Mouse (Mus musculus) neural tube, embryonic 13.5 days (tissue): Measurements from ENCODE around the gene Gm40193. TPM values are rescaled to one million over a fixed set of nuclear protein-coding genes. Genes with fewer than 3 reads are reported as not detected.
A peak's percentile ranks its signal among the peaks of the same experiment; 100 is the strongest.
"Not testable (repeated sequence)": the region's sequence is repeated elsewhere in the genome, so short reads cannot be mapped to it uniquely, and the experiment has no call there.

Experiments used
- ATAC-seq: fragments of 200-750 bp; cut with Nextera tagmentation; 2 replicates; pipeline ENCODE4 v1.8.0; 2017; ENCODE audit warnings: low read depth, mild to moderate bottlenecking, moderate TSS enrichment, moderate library complexity
- H3K27ac ChIP-seq: fragments of 300-500 bp; sonication (generic); replicated peaks from 2 replicates; pipeline ENCODE4 v1.5.1; 2015; ENCODE audit warnings: moderate library complexity, mild to moderate bottlenecking, inconsistent platforms
- H3K27me3 ChIP-seq: fragments of 300-500 bp; sonication (generic); 2 replicates; pipeline ENCODE4 v1.6.1; 2015; ENCODE audit warnings: mild to moderate bottlenecking, inconsistent platforms
- H3K36me3 ChIP-seq: fragments of 300-500 bp; sonication (generic); 2 replicates; pipeline ENCODE4 v1.6.1; 2015; ENCODE audit warnings: mild to moderate bottlenecking, inconsistent platforms
- H3K4me1 ChIP-seq: fragments of 300-500 bp; sonication (generic); replicated peaks from 2 replicates; pipeline ENCODE4 v1.6.1; 2015; ENCODE audit warnings: inconsistent platforms
- H3K4me2 ChIP-seq: fragments of 300-500 bp; sonication (generic); 2 replicates; pipeline ENCODE4 v1.6.1; 2015; ENCODE audit warnings: inconsistent platforms, mild to moderate bottlenecking, moderate library complexity
- H3K4me3 ChIP-seq: fragments of 300-500 bp; sonication (generic); 2 replicates; pipeline ENCODE4 v1.5.1; 2015; ENCODE audit warnings: mild to moderate bottlenecking, inconsistent platforms
- H3K9ac ChIP-seq: fragments of 300-500 bp; sonication (generic); 2 replicates; pipeline ENCODE4 v1.6.1; 2015; ENCODE audit warnings: moderate library complexity, mild to moderate bottlenecking, inconsistent platforms
- H3K9me3 ChIP-seq: fragments of 300-500 bp; sonication (generic); 2 replicates; pipeline ENCODE4 v1.6.1; 2016; ENCODE audit warnings: inconsistent platforms
- WGBS: fragments of 180-500 bp; shearing (Covaris S2); methylation state at CpG from one replicate; pipeline ENCODE4 v1.1.7; 2015; 5-methylcytosine and 5-hydroxymethylcytosine counted together
- polyA plus RNA-seq: library from polyadenylated mRNA; unstranded; fragments of >200 nt; fragmentation: Nextera tagmentation; extraction: Ambion mirVana; gene quantifications from 2 replicates; pipeline ENCODE4 v1.2.1, GENCODE M21; 2015

The Gm40193 gene
- polyA plus RNA-seq, 1 experiment from 2014 or later, result not detected

- Histone ChIP-seq H3K9me3 (no peaks in the 10 kb centered on the region), H3K4me1 (peaks cover 18% of the 10 kb centered on the region), H3K4me2 (peak within 1 kb of the TSS; percentile 72), H3K27ac (no peak within 1 kb of the TSS), H3K36me3 (no peaks in the 10 kb centered on the region), H3K27me3 (peaks cover 40% of the 10 kb centered on the region), H3K4me3 (peak within 1 kb of the TSS; percentile 59), H3K9ac (peak within 1 kb of the TSS; percentile 77)
- ATAC-seq, result peak; percentile 93
- WGBS, result under 1% methylated on average over 61 of the region's 65 CpGs
These were observed 7.3 kb upstream of the Gm40193 start, which contains the start of gene Pld2 for GRCm38 (mm10) chr11:70539877-70540587. Gene Pld2 (plus strand): TSS chr11:70540064.

GRCm38 (mm10) chr11:70539423-70539822 is 6.7 kb upstream of the Gm40193 start:
- H3K9me3 ChIP-seq, result no peaks in the 10 kb centered on the region
- no peaks in the 10 kb centered on the region for H3K36me3 ChIP-seq
- H3K4me2 ChIP-seq, result peak overlapping the region; percentile 72
- H3K4me3 ChIP-seq, result peak overlapping the region; percentile 59
- no peak overlapping the region for H3K27ac ChIP-seq
- H3K27me3 ChIP-seq, result peaks cover 40% of the 10 kb centered on the region
- peak overlapping the region; percentile 77 for H3K9ac ChIP-seq
- H3K4me1 ChIP-seq, result peaks cover 18% of the 10 kb centered on the region
- 18% methylated on average over 9 of the region's 9 CpGs for WGBS
- no peak; the same call in 1 of the 2 replicates for ATAC-seq

GRCm38 (mm10) chr11:70531065-70531464 is 1.7 kb downstream of the Gm40193 start:
- WGBS, result 84% methylated on average over 2 of the region's 2 CpGs
- peaks cover 12% of the 10 kb centered on the region for H3K4me1 ChIP-seq
- H3K27ac ChIP-seq, H3K9me3 ChIP-seq, H3K27me3 ChIP-seq, H3K4me2 ChIP-seq, ATAC-seq, H3K4me3 ChIP-seq, H3K9ac ChIP-seq: not testable (repeated sequence)
- H3K36me3 ChIP-seq, result peaks cover 30% of the 10 kb centered on the region

GRCm38 (mm10) chr11:70528610-70529009 is 4.1 kb downstream of the Gm40193 start:
- no peak for ATAC-seq
- no peak overlapping the region for H3K27ac ChIP-seq
- no peak overlapping the region for H3K4me2 ChIP-seq
- no peak overlapping the region for H3K9ac ChIP-seq
- no peaks in the 10 kb centered on the region for H3K27me3 ChIP-seq
- WGBS, result 92% methylated on average over 7 of the region's 7 CpGs
- H3K4me1 ChIP-seq, result peaks cover 20% of the 10 kb centered on the region
- peaks cover 30% of the 10 kb centered on the region for H3K36me3 ChIP-seq
- H3K9me3 ChIP-seq, result no peaks in the 10 kb centered on the region
- no peak overlapping the region for H3K4me3 ChIP-seq

- H3K36me3 ChIP-seq, result peaks cover 30% of the 10 kb centered on the region
- peak overlapping the region; percentile 83 for H3K4me2 ChIP-seq
- peak overlapping the region; percentile 69 for H3K4me3 ChIP-seq
- H3K27me3 ChIP-seq, result no peaks in the 10 kb centered on the region
- H3K27ac ChIP-seq, result no peak overlapping the region
- WGBS, result 87% methylated on average over 12 of the region's 12 CpGs
- no peaks in the 10 kb centered on the region for H3K9me3 ChIP-seq
- ATAC-seq, result no peak
- peaks cover 20% of the 10 kb centered on the region for H3K4me1 ChIP-seq
- peak overlapping the region; percentile 87 for H3K9ac ChIP-seq
These were observed 6.5 kb downstream of the Gm40193 start for GRCm38 (mm10) chr11:70526211-70526610.

- peak; percentile 32 for ATAC-seq
These were observed 7.0 kb downstream of the Gm40193 start for GRCm38 (mm10) chr11:70525726-70526125.

GRCm38 (mm10) chr11:70525184-70525678 is 7.5 kb downstream of the Gm40193 start, which contains the start of gene Psmb6:
Gene Psmb6 (plus strand): TSS chr11:70525367.
- under 1% methylated on average over 25 of the region's 26 CpGs for WGBS

More at GRCm38 (mm10) chr11:70525726-70526125, 7.0 kb downstream of the Gm40193 start:
- Histone ChIP-seq H3K27me3 (no peaks in the 10 kb centered on the region), H3K4me1 (peaks cover 20% of the 10 kb centered on the region), H3K9me3 (no peaks in the 10 kb centered on the region), H3K4me3 (peak overlapping the region; percentile 69), H3K36me3 (peaks cover 30% of the 10 kb centered on the region), H3K27ac (peak overlapping the region; percentile 68), H3K4me2 (peak overlapping the region; percentile 83), H3K9ac (peak overlapping the region; percentile 87)
- 2% methylated on average over 12 of the region's 12 CpGs for WGBS

GRCm38 (mm10) chr11:70524782-70525181 is 8.0 kb downstream of the Gm40193 start:
- ATAC-seq, result peak; percentile 60; the same call in 1 of the 2 replicates

More at GRCm38 (mm10) chr11:70525184-70525678, 7.5 kb downstream of the Gm40193 start, which contains the start of gene Psmb6:
- H3K27me3 ChIP-seq, result no peaks in the 10 kb centered on the region
- no peaks in the 10 kb centered on the region for H3K9me3 ChIP-seq
- H3K36me3 ChIP-seq, result peaks cover 30% of the 10 kb centered on the region
- H3K4me2 ChIP-seq, result peak within 1 kb of the TSS; percentile 83
- H3K4me1 ChIP-seq, result peaks cover 22% of the 10 kb centered on the region
- peak within 1 kb of the TSS; percentile 68 for H3K27ac ChIP-seq
- ATAC-seq, result peak; percentile 95
- peak within 1 kb of the TSS; percentile 87 for H3K9ac ChIP-seq
- H3K4me3 ChIP-seq, result peak within 1 kb of the TSS; percentile 69

GRCm38 (mm10) chr11:70523306-70523989 is 9.3 kb downstream of the Gm40193 start:
- not testable (repeated sequence) for H3K9ac ChIP-seq, H3K4me3 ChIP-seq, H3K9me3 ChIP-seq, H3K27me3 ChIP-seq, H3K4me2 ChIP-seq, ATAC-seq, H3K27ac ChIP-seq
- 88% methylated on average over 8 of the region's 8 CpGs for WGBS
- peaks cover 21% of the 10 kb centered on the region for H3K36me3 ChIP-seq
- H3K4me1 ChIP-seq, result peaks cover 27% of the 10 kb centered on the region

More at GRCm38 (mm10) chr11:70524782-70525181, 8.0 kb downstream of the Gm40193 start:
- H3K4me3 ChIP-seq, result peak overlapping the region; percentile 69
- 5% methylated on average over 8 of the region's 8 CpGs for WGBS
- H3K27me3 ChIP-seq, result no peaks in the 10 kb centered on the region
- H3K9me3 ChIP-seq, result no peaks in the 10 kb centered on the region
- peaks cover 27% of the 10 kb centered on the region for H3K4me1 ChIP-seq
- H3K4me2 ChIP-seq, result peak overlapping the region; percentile 51
- peak overlapping the region; percentile 47; the same call in 1 of the 2 replicates for H3K9ac ChIP-seq
- H3K36me3 ChIP-seq, result peaks cover 30% of the 10 kb centered on the region
- no peak overlapping the region for H3K27ac ChIP-seq

GRCm38 (mm10) chr11:70520178-70520769 is 12.5 kb downstream of the Gm40193 start:
- H3K9ac ChIP-seq, result peak overlapping the region; percentile 64
- peaks cover 11% of the 10 kb centered on the region for H3K4me1 ChIP-seq
- no peaks in the 10 kb centered on the region for H3K36me3 ChIP-seq
- H3K27me3 ChIP-seq, result 0 out of 2 replicates have a peak, but pooled peaks cover 9% of the 10 kb centered on the region
- H3K4me2 ChIP-seq, result peak overlapping the region; percentile 50
- 20% methylated on average over 41 of the region's 41 CpGs for WGBS
- H3K9me3 ChIP-seq, result no peaks in the 10 kb centered on the region
- peak overlapping the region; percentile 23 for H3K4me3 ChIP-seq
- ATAC-seq, result no peak
- H3K27ac ChIP-seq, result peak overlapping the region; percentile 67; the same call in 1 of the 2 replicates

GRCm38 (mm10) chr11:70518923-70519322 is 13.8 kb downstream of the Gm40193 start, which contains the start of gene Gltpd2:
Gene Gltpd2 (plus strand): TSS chr11:70519196.
- 0 out of 2 replicates have a peak, but pooled peaks cover 9% of the 10 kb centered on the region for H3K27me3 ChIP-seq
- H3K4me1 ChIP-seq, result peaks cover 7% of the 10 kb centered on the region; the same call in 1 of the 2 replicates
- no peaks in the 10 kb centered on the region for H3K36me3 ChIP-seq
- H3K4me3 ChIP-seq, result peak within 1 kb of the TSS; percentile 23
- no peak for ATAC-seq
- H3K9me3 ChIP-seq, result no peaks in the 10 kb centered on the region
- peak within 1 kb of the TSS; percentile 50 for H3K4me2 ChIP-seq
- 81% methylated on average over 10 of the region's 10 CpGs for WGBS
- peak within 1 kb of the TSS; percentile 64 for H3K9ac ChIP-seq
- H3K27ac ChIP-seq, result no peak within 1 kb of the TSS
